Mouse (Mus musculus) brain, embryonic 14.5 days (tissue): ENCODE measurements around the gene Edem2.

Source experiments
- CTCF ChIP-seq: fragments of 200-500 bp; IDR thresholded peaks from 2 replicates; pipeline ENCODE4 v1.5.1; 2012; ENCODE audit warnings: inconsistent platforms, mild to moderate bottlenecking, moderate library complexity, borderline replicate concordance; ENCODE audit not compliant: insufficient read depth, insufficient read length; ENCODE audit errors: extremely low read depth
- POLR2A ChIP-seq: fragments of 200-500 bp; IDR thresholded peaks from 2 replicates; pipeline ENCODE4 v1.6.1; 2012; ENCODE audit warnings: mild to moderate bottlenecking, inconsistent platforms, borderline replicate concordance; ENCODE audit not compliant: poor library complexity, insufficient read depth, insufficient read length, severe bottlenecking; ENCODE audit errors: extremely low read depth

- TF ChIP-seq CTCF (peak; percentile 98), POLR2A (peak; percentile 56)
Measured at GRCm38 (mm10) chr2:155691723-155692493, 37.4 kb downstream of the Edem2 start, which contains the start of gene Trpc4ap.
